Comparison of ENCODE assay signal across 8 mouse cellular contexts in the genomic region with DNA sequence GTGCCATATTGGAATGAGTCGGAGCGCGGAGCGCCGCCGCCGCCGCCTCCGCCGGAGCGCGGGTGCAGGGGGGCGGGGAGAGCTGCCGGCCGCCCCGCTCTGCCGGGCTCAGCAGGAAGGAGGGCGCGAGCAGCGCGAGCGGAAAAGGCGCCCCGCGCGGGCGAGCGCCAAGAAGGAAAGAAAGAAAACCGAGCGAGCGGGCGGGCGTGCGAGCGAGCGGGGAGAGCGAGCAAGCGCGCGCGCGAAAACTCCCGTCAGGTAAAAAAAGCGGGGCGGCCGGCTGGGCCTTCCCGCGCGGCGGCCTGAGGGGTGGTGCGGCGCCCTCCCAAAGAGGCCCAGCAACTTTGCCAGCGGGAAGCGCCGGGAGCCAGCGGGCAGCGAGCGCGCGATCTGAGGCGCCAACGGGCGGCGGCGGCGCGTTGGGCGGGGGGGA. TPM values are rescaled to one million over a fixed set of nuclear protein-coding genes. Genes with fewer than 3 reads are reported as not detected.
DNase-seq lines count a peak whose midpoint lies in the region; ATAC-seq lines count a peak whose summit lies in the region.

No protein-coding gene starts in this region.

- H3K4me3 ChIP-seq in intestine, embryonic 15.5 days (replicated peaks), result peak overlapping the region; percentile 95
- peak overlapping the region; percentile 80 for H3K4me3 ChIP-seq in limb, embryonic 11.5 days (ENCODE audit: low read depth, low read length)
- H3K4me3 ChIP-seq in midbrain, embryonic 12.5 days, result peak overlapping the region; percentile 95

- H3K9ac ChIP-seq in intestine, embryonic 15.5 days, result peak overlapping the region; percentile 85
- H3K9ac ChIP-seq in limb, embryonic 11.5 days (ENCODE audit: low read length), result peak overlapping the region; percentile 94
- peak overlapping the region; percentile 91 for H3K9ac ChIP-seq in midbrain, embryonic 12.5 days (replicated peaks)

- peak overlapping the region; percentile 91 for H3K4me2 ChIP-seq in intestine, embryonic 15.5 days (replicated peaks)
- H3K4me2 ChIP-seq in limb, embryonic 11.5 days (ENCODE audit: low read depth, severe bottlenecking), result peak overlapping the region; percentile 75
- peak overlapping the region; percentile 76 for H3K4me2 ChIP-seq in midbrain, embryonic 12.5 days (replicated peaks)

- H3K9me3 ChIP-seq in intestine, embryonic 15.5 days, result no peaks in the 10 kb centered on the region
- H3K9me3 ChIP-seq in limb, embryonic 11.5 days (ENCODE audit: control insufficient read depth, low read length), result no peaks in the 10 kb centered on the region
- no peaks in the 10 kb centered on the region for H3K9me3 ChIP-seq in midbrain, embryonic 12.5 days

- WGBS in intestine, embryonic 15.5 days, result under 1% methylated on average over 66 of the region's 68 CpGs
- under 1% methylated on average over 45 of the region's 68 CpGs for WGBS in limb, embryonic 11.5 days
- under 1% methylated on average over 51 of the region's 68 CpGs for WGBS in midbrain, embryonic 12.5 days

- H3K4me1 ChIP-seq in intestine, embryonic 15.5 days (replicated peaks), result peaks cover 9% of the 10 kb centered on the region; the same call in 1 of the 2 replicates
- H3K4me1 ChIP-seq in limb, embryonic 11.5 days (ENCODE audit: control insufficient read depth, insufficient read depth, low read length), result 0 out of 2 replicates have a peak, but pooled peaks cover 3% of the 10 kb centered on the region
- H3K4me1 ChIP-seq in midbrain, embryonic 12.5 days, result peaks cover 12% of the 10 kb centered on the region

- peaks cover 9% of the 10 kb centered on the region; the same call in 1 of the 2 replicates for H3K27me3 ChIP-seq in intestine, embryonic 15.5 days (replicated peaks)
- peaks cover 5% of the 10 kb centered on the region; the same call in 1 of the 2 replicates for H3K27me3 ChIP-seq in limb, embryonic 11.5 days (ENCODE audit: control insufficient read depth, insufficient read depth, low read length)
- H3K27me3 ChIP-seq in midbrain, embryonic 12.5 days, result peaks cover 13% of the 10 kb centered on the region

- DNase-seq in kidney, adult 18-20 months, result peak; percentile 83
- no peak for DNase-seq in kidney, postnatal 4 days
- peak; percentile 80 for DNase-seq in embryo, embryonic 10.5 days (ENCODE audit: low spot score)
- DNase-seq in limb, embryonic 11.5 days (ENCODE audit: low spot score), result no peak
- DNase-seq in spleen, adult 12 weeks (ENCODE audit: low spot score), result peak; percentile 64

- H3K36me3 ChIP-seq in intestine, embryonic 15.5 days, result no peaks in the 10 kb centered on the region
- no peaks in the 10 kb centered on the region for H3K36me3 ChIP-seq in limb, embryonic 11.5 days (ENCODE audit: control insufficient read depth, insufficient read depth, low read length)
- no peaks in the 10 kb centered on the region for H3K36me3 ChIP-seq in midbrain, embryonic 12.5 days

- H3K27ac ChIP-seq in intestine, embryonic 15.5 days, result peak overlapping the region; percentile 83
- peak overlapping the region; percentile 90 for H3K27ac ChIP-seq in limb, embryonic 11.5 days (replicated peaks; ENCODE audit: low read depth, low read length)
- peak overlapping the region; percentile 95 for H3K27ac ChIP-seq in midbrain, embryonic 12.5 days (replicated peaks)

- ATAC-seq in granulocyte monocyte progenitor cell, adult 5-6 weeks (replicated peaks; ENCODE audit: poor library complexity, severe bottlenecking), result peak; percentile 57
- ATAC-seq in intestine, embryonic 15.5 days, result peak; percentile 85
- peak; percentile 75 for ATAC-seq in limb, embryonic 11.5 days (ENCODE audit: insufficient number of reproducible peaks, low FRiP score, low TSS enrichment, low read depth)
- ATAC-seq in midbrain, embryonic 12.5 days (ENCODE audit: low FRiP score, low read depth), result peak; percentile 88

RNA-seq across cellular contexts. Expression of a gene that starts 1.0 kb away (rescaled TPM):
- total RNA-seq in granulocyte monocyte progenitor cell, adult 5-6 weeks (2014; fragmentation: Nextera tagmentation), result 11.7 and 13.0 TPM in 2 replicates
- 8.1 and 13.5 TPM in 2 replicates for total RNA-seq in granulocyte monocyte progenitor cell, adult 5-6 weeks (2017)
- 11.4 and 12.3 TPM in 2 replicates for polyA plus RNA-seq in intestine, embryonic 15.5 days (2015; fragmentation: Nextera tagmentation; extraction: Ambion mirVana)
- polyA plus RNA-seq in limb, embryonic 11.5 days (2014; fragmentation: Nextera tagmentation; extraction: Ambion mirVana), result 19.8 and 19.9 TPM in 2 replicates
- polyA plus RNA-seq in midbrain, embryonic 12.5 days (2016; fragmentation: Nextera tagmentation; extraction: Ambion mirVana), result 21.5 and 24.0 TPM in 2 replicates

Comparison
In these comparisons a context has a peak if more than half of its experiments do, and no peak if none do; other contexts are left out.
1. DNase-seq: peak in kidney, adult 18-20 months (single experiment), embryo, embryonic 10.5 days (single experiment) and spleen, adult 12 weeks (single experiment); none in kidney, postnatal 4 days (0 of 2) and limb, embryonic 11.5 days (single experiment).
2. Peak in every context shown above with its lines, with median percentiles within 50 percentile points of each other: ATAC-seq, H3K27ac ChIP-seq, H3K4me2 ChIP-seq, H3K4me3 ChIP-seq and H3K9ac ChIP-seq.